Mouse (Mus musculus): ENCODE data around the gene Gan.

Gene Gan

DNA sequence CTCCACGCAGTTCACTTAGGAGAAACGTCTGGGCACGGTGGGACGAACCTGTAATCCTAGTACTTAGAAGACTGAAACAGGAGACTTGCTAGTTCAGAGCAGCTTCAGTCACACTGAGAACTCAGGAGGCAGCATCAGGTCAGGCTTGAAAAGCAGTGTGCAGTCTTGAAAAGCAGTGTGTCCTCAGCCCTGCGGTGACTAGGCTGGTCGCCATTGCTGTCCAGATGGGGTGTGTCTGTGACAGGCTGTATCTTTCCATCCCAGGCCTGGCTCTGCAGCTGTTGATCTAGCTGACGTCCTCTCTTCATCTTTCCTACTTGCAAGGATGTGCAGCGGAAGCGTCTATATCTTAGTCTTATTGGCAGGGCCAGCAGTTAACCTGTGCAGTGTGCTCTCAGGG is 42.9 kb downstream of the Gan start:
- DNase-seq (ENCODE audit: low spot score in 2 of 2), result no peak

DNA sequence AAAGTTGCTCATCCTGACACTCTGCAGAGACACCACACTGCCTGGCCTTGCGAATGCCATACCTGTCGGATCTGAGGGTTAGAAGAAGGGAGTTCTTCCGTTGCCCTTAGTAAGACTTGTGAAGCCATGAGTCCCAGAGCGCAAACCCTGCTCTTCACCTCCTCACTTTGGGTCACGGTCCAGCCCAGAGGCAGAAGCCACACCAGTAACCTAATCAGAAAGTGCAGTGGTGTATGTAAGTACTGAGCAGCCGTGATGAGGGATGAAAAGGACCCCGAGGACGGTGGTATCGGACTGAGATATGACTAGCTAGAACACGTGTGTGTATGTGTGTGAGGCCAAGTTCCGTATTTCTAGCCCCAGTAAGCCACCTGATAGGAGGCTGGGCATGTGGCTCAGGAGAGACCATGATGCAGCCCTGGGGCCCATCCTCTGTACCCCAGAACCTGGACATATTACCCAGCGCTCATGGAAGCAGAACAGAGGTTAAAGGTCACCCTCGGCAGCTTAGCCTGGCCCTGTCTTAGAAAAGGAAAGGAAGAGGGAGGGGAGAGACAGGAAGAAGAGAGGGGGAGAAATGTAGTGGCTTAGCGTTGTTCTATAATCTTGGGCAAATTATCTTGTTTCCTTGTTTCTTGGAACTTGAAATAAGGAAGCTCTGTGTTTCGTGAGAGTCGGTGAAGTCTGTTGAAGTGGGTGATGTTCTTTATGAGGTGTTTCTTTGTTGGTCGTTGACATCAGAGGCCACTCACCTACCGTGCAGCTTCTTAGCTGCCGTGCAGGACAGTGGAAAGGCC is 43.5 kb downstream of the Gan start:
- no peak for DNase-seq (ENCODE audit: low spot score in 2 of 2)

DNA sequence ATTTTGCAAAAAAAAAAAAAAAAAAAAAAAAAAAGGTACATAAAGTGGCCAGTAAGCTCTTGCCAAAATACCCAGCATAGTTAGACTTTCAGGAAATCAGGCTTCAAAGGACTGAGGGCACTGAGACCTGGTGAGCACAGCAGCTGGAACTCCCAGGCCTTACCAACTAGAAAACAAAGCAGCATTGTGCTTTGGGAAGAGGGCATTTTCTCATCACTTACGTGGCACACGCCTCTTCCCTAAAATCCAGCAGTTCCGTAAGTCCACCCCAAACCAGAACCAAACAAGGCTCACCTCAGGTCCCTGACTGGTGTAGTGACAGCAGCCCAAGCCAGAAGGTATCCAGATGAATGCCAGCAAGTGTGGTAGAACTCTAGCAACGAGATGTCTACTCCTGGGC is 45.1 kb downstream of the Gan start:
- no peak for DNase-seq (ENCODE audit: low spot score in 2 of 2)

DNA sequence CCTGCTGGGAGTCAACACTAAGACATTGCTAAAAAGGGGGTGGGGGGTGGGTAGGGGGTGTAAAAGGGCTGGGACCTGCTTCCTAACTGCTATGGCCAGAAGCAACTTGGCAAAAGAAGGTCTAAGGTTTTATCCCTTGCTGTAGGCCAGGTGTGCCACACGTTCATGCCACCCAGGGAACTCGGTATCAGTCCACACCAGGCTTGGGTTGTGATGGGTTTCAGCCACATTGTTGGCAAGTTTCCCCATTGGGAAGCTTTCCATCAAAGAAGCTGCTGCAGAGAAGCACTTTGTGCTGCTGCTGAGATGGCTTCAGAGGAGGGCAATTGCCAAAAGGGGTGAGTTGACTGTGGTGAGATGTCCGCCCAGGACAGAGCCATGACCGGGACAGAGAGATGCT is 47.9 kb downstream of the Gan start:
- no peak for DNase-seq (ENCODE audit: low spot score in 2 of 2)

DNA sequence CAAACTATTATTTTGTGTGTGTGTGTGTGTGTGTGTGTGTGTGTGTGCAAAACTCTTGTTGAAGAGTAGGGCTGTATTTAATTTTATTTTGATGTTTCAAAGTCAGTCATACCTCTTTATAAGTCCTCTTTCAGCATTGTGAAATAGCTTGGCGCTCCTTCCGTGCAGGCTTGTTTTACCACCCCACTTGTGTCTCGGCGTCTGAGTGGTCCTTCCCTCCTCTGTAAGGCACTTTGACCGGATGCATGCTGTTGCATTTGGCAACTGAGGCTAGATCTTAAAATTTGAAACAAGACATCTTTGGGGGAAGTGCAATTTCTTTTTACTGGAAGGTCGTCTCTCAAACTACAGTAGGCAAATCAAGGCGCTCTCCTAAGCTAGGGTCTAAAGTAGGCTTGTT is 48.7 kb downstream of the Gan start:
- no peak for DNase-seq (ENCODE audit: low spot score in 2 of 2)

DNA sequence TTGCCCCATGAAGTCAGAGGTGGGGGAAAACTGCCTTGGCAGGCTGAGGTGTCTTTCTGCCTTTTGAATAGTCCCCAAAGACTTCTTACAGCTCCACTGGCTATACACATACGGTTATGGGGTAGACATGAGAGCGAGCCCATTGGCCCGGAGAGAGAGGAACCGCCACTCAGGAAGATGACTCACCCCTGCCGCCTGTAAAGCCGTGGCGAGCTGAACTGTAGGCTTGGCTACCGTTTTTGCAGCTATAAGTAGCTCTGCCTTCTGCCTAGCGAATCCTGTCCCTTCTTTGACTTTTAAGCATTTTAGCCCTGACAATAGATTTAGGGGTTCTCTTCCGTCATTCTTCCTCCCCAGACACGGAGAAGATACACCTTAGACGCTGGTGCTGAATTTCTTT is 51.2 kb downstream of the Gan start:
- no peak for DNase-seq (ENCODE audit: low spot score in 2 of 2)

DNA sequence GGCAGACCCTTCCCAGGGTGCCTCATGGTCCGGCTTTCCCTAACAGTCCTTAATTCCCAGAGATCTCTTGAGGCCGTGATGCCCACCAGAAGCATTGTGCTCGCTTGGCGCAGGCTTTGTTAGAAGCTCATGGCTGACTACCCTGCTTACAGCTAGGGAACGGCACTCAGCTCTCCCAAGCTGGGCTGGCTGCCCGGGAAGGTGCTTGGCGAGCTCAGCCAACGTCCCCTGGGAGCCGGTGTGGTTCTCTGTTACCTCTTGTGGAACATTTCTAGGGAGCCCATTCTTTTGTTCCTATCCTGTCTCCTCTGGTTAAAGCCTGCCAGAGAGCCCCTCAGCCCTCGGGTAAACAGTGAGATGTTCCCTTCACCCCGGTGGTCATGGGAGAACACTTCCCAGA is 54.2 kb downstream of the Gan start:
- no peak for DNase-seq (ENCODE audit: low spot score in 2 of 2)

DNA sequence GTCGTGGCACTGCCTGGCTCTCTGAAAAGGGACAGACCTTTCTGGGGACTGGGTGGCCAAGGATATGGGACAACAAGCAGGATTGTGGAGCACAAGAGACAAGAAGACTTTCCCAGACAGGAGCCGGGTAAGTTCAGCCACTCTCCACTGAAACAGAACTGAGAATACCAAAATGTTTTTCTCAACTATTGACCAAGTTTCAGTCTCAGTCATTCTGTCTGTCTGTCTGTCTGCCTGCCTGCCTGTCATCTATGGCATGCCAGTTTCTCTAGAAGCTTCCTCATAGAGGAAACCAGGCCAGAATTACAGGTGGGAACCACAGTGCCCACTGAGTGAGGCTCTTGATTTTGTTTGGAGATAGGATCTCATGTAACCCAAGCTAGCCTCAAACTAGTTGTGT is 59.8 kb downstream of the Gan start:
- DNase-seq (ENCODE audit: low spot score in 2 of 2), result no peak

DNA sequence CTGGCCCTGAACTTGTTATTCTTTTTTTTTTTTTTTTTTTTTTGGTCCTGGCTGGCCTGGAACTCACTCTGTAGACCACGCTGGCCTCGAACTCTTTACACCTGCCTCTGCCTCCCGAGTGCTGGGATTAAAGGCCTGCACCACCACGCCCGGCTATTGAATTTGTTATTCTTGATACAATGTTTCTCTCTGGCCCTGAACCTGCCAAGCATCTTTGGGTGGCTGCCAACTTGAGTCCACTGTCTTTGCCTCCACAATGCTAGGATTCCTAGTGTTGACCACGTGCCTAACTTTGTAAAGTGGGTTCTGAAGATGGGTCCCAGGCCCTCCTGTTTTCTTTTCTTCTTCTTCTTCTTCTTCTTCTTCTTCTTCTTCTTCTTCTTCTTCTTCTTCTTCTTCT is 64.5 kb downstream of the Gan start:
- DNase-seq (ENCODE audit: low spot score in 2 of 2), result no peak

DNA sequence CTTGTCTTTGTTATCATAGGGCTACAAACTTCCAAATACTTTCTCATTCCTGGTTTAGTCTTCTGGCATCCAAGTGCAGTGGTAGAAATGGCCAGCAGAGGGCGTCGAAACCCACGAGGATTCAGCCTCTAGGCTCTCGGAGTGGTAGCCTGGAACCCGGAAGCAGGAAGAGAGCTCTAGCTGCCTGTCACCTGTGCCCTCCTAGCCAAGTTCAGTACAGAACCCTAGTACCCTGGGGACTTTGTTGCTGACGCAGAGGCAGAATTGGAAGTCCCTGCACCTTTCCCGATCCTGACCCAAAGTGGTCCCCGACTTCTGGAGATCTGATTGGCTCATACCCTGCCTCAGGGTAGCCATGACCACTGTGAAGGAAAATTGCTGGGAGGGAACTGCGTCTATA is 66.7 kb downstream of the Gan start:
- DNase-seq (ENCODE audit: low spot score in 2 of 2), result peak; percentile 64 to 85

DNA sequence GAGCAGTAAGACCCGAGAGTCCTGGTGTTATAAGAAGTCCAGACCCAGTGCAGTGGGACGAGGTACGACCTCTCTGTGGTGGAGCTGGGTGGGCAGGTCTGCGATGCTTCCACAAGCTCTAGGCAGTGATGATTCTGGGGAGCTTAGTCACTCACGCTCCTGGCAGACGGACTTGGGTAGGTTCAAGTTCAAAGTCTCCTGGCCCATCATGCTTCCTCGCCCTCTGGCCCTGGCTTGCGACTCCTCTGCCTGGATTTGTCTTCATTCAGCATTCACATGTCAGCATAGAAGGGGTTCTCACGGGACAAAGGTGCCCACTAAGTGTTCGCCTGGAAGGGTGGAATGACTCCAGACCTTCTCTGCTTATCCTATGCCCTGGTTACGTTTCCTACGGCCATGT is 68.4 kb downstream of the Gan start:
- DNase-seq (ENCODE audit: low spot score in 2 of 2), result no peak

DNA sequence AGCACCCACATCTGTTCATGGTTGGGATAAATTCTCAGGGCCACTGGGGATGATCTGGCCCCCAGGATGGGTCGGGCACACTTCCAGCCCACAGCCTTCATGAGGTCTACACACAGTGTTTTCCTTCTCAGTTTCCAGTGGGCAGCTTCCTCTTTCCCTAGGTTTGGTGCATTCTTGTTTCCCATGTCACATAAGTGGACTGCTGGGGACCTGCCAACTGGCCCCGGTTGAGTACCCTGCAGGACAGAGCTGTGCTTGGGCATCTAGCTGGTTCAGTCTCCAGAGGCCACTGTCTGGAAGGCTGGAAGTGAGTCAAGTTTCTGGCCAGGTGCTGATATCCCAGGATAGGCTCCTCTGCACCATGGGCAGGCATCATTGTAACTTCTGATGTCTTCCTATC is 69.4 kb downstream of the Gan start:
- no peak for DNase-seq (ENCODE audit: low spot score in 2 of 2)

DNA sequence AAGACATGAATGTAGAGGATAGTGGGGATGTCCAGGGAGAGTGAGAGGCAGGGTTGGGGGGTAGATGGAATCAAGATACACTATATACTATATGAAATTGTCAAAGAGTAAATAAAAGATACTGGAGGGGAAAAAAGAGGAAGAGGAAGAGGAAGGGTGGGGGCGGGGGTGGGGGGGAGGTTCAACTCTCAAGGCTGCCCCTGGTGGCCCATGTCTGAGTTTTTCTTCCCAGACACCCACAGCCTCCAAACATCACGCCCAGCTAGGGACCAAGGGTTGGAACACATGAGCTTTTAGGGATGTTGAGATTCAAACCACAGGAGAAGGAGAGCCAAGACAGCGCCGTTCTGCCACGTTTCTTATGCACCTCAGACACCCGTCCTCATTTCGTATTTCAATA is 75.3 kb downstream of the Gan start:
- no peak for DNase-seq (ENCODE audit: low spot score in 2 of 2)

DNA sequence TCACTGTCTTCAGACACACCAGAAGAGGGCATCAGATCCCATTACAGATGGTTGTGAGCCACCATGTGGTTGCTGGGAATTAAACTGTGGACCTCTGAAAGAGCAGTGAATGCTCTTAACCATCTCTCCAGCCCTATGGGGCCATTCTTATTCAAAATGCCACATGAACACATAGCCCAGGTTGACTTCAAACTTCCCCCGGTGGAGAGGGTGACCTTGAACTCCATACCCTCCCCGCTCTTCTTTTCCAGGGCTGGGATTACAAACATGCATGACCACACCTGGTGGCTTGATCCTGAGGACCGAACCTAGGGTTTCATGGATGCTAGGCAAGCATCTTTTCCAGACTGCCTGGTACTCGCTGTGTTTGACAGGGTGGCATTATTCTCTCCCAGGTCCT is 78.6 kb downstream of the Gan start:
- DNase-seq (ENCODE audit: low spot score in 2 of 2), result no peak

DNA sequence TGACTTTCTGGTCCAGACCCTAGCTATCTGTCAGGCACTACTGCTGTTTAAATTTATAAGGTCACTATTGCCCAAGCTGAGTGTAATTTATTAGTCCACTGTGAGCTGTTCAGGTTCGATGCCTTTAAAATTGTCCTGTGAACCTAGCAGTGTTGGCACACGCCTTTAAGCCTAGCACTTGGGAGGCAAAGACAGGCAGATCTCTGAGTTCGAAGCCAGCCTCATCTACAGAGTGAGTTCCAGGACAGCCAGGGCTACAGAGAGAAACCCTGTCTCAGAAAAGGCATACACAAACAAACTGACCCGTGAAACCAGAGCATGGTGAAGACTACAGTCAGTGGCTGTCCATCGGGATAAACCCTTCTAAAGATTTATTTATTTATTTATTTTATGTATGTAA is 82.4 kb downstream of the Gan start:
- DNase-seq (ENCODE audit: low spot score in 2 of 2), result no peak

DNA sequence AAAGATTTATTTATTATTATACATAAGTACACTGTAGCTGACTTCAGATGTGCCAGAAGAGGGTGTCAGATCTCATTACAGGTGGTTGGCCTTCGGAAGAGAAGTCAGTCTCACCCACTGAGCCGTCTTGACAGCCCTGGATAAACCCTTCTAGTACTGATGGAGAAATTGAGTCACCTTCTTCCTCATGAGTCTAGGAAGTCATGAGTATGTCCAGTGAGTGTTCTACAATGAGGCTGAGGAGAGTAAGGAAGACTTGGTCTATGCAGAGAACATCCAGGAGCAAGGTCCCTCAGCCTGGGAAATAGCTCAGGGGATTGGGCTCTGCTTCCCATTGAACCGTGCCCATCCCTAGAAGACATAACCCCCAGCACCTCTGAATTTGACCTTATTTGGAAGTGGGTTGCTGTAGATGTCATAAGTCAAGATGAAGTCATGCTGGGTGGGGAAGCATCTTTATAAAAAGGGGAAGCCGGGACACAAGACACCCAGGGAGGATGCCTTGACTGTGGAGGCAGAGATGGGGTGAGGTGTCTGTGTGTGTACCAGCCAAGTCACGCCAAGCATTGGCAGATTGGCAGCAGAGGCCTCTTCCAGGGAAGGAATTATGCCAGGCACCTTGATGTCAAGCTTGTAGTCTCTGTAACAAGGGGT is 83.0 kb downstream of the Gan start:
- DNase-seq (ENCODE audit: low spot score in 2 of 2), result no peak

DNA sequence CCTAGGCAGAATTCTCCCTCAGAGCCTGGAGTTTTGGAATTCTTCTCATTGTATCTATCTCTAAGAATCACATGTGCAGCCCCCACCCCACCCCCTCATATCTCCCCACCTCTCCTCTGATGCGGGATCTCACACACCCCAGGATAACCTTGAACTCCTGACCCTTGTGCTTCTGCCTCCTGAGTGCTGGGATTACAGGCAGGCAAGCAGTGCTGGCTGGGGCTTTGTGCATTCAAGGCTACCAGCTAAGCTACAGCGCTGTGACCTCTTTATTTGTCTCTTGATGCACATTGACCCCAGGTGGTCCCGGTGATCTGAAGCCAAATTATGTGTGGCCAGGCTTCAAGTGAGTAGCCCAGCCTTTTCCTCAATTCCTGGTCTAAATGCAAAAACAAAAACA is 83.9 kb downstream of the Gan start:
- DNase-seq (ENCODE audit: low spot score in 2 of 2), result no peak

DNA sequence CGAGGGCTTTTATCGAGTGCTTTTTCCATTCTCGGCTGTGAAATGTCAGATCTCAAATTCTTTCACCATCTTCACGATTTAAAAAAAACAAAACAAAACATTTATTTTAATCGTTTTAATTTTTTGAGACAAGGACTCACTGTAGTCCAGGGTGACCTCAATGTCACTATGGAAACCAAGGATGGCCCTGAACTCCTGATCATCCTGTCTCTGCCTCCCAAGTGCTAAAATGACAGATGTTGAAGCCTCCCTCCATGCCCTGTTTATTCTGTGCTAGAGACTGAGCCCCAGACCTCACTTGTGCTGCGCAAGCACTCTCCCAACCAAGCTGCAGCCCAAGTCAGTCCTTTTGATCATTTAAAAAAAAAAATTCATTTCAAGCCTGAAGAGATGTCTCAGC is 84.4 kb downstream of the Gan start:
- DNase-seq (ENCODE audit: low spot score in 2 of 2), result no peak

DNA sequence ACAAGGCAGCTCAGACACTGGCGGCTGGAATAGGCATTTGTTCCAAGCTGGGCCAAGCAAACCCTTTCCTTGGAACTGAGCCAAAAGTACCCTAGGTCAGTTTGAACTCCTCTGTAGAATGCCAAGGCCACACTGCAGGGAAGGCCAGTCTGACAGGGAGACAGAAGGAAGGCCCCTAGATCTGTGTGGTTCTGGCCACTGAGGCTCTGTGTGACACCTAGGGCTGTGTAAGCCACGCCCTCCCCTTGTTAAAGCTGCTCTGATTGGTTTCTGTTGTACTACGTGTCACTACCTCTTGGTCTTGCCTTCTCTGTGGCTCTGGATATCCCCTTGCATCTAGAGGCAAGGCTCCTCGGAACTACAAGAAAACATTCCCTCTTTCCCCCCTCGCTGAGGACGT is 86.7 kb downstream of the Gan start:
- DNase-seq (ENCODE audit: low spot score in 2 of 2), result no peak

DNA sequence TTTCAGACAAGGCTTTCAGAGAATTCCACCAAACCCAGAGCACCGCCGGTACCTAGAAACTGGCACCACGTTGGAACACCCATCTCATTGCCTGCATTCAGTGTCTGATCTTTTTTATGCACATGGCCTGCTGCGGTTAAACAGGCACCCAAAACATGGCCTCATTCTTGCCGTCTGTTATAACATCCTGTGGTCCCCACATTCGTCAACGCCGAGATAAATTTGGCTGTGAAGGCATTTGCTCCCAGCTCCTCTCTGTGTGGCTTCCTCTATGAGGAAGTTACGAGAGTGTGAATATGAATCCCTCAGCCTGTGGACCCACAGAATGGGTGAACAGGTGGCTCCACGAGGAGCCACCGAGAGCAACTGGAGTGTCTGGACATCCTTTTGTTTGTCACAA is 90.4 kb downstream of the Gan start:
- no peak for DNase-seq (ENCODE audit: low spot score in 2 of 2)

DNA sequence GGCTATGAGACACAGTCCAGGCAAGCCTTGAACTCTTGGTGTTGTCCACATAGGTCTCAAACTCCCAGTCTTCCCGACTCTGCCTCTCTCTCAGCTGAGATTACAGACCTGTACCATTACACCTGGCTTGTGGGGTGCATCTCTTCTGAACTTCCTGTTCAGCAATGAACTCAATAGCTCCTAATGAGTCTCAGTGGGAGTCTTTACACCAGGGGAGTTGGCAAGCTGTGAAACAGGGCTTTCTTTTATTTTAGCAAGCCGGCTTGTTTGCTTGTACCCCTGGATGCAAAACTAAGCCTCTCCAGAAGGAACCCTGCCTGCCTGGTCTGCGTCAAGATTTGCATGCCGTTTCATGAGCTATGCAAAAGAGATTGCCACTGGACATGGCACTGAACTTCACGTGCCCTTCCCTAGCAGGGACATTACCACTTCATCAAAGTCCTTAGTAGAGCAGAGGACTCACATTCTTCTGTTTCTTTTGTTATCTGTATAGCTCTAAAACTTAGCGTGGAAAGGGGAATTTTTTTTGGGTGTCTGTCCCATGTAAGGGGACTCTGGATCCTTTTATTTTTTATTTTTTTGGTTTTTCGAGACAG is 93.2 kb downstream of the Gan start:
- DNase-seq (ENCODE audit: low spot score in 2 of 2), result no peak

DNA sequence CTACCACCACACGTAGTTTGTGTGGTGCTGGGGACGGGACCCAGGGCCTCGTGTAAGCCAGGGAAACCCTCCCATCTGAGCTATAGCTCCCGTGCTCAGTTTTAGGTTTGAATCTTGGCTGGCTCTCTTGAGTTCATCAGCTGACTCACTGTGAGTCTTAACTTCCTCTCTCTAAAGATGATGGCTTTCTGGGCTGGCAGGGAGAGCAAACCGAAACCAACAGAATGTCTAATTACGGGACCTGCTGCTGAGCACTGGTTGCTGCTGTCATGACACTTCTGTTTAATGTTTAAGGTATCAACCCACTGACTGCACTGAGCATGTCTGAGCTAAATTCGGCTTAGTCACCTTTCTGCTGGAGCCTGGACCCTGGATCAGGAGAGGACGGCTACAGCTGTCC is 94.7 kb downstream of the Gan start:
- DNase-seq (ENCODE audit: low spot score in 2 of 2), result no peak
